Mouse (Mus musculus) ES-E14 (cell line): ENCODE data around the gene Krtap3-3. TPM values are rescaled to one million over a fixed set of nuclear protein-coding genes. Genes with fewer than 3 reads are reported as not detected.

Source experiments
- DNase-seq: peaks from one replicate; pipeline ENCODE4 v3.0.0-alpha.2; 2013; ENCODE audit warnings: low read depth, low spot score
- H3K27ac ChIP-seq: 2 replicates; pipeline ENCODE4 v1.5.1; 2012; ENCODE audit warnings: low read depth, mild to moderate bottlenecking, low read length, moderate library complexity, mixed read lengths; ENCODE audit not compliant: poor library complexity, insufficient read depth, severe bottlenecking
- H3K36me3 ChIP-seq: 2 replicates; pipeline ENCODE4 v1.6.1; 2012; ENCODE audit warnings: mild to moderate bottlenecking, low read length, moderate library complexity, mixed read lengths; ENCODE audit not compliant: control insufficient read depth, poor library complexity, insufficient read depth, severe bottlenecking
- H3K4me1 ChIP-seq, 2 experiments: fragments of 150-350 bp in 1 of 2; sonication (generic) in 1 of 2; 2 replicates each; pipeline ENCODE4 v1.6.1; 2012; ENCODE audit warnings: low read length in 2 of 2, mild to moderate bottlenecking in 1 of 2, mixed read lengths in 1 of 2; ENCODE audit not compliant: control insufficient read depth in 2 of 2, insufficient read depth in 2 of 2, poor library complexity in 1 of 2
- H3K4me3 ChIP-seq, 2 experiments: fragments of 150-350 bp in 1 of 2; sonication (generic) in 1 of 2; 2 replicates each; pipeline ENCODE4 v1.5.1; 2012; ENCODE audit warnings: low read length in 2 of 2, low read depth in 1 of 2, mild to moderate bottlenecking in 1 of 2, mixed read lengths in 1 of 2; ENCODE audit not compliant: insufficient read depth in 1 of 2, poor library complexity in 1 of 2, severe bottlenecking in 1 of 2
- H3K9ac ChIP-seq: 2 replicates; pipeline ENCODE4 v1.6.1; 2012; ENCODE audit warnings: low read depth, mild to moderate bottlenecking, low read length, mixed read lengths; ENCODE audit not compliant: poor library complexity, insufficient read depth, severe bottlenecking
- H3K9me3 ChIP-seq: fragments of 150-350 bp; sonication (generic); 2 replicates; pipeline ENCODE4 v1.6.1; 2012; ENCODE audit warnings: low read depth, mild to moderate bottlenecking, low read length; ENCODE audit not compliant: control insufficient read depth, insufficient read depth
- CHD2 ChIP-seq: IDR thresholded peaks from 2 replicates; pipeline ENCODE4 v1.6.1; 2014; ENCODE audit warnings: mild to moderate bottlenecking, low read depth, low read length, inconsistent platforms
- HCFC1 ChIP-seq: IDR thresholded peaks from 2 replicates; pipeline ENCODE4 v1.6.1; 2012; ENCODE audit warnings: low read length, inconsistent platforms, borderline replicate concordance; ENCODE audit not compliant: insufficient read depth
- MAFK ChIP-seq: IDR thresholded peaks from 2 replicates; pipeline ENCODE4 v1.6.1; 2014; ENCODE audit warnings: mild to moderate bottlenecking, low read depth, low read length, inconsistent platforms; ENCODE audit not compliant: insufficient read depth
- ZC3H11A ChIP-seq: IDR thresholded peaks from 2 replicates; pipeline ENCODE4 v1.6.1; 2012; ENCODE audit warnings: low read depth, mild to moderate bottlenecking, inconsistent platforms, low read length, borderline replicate concordance
- ZNF384 ChIP-seq: IDR thresholded peaks from 2 replicates; pipeline ENCODE4 v1.6.1; 2012; ENCODE audit warnings: low read depth, low read length, inconsistent platforms
- in situ Hi-C, 2 experiments: fragments of 600-800 bp; cut with MboI; formaldehyde crosslinking; loops; one replicate each; pipeline ENCODE4 v1.15.1; 2025; ENCODE audit warnings: low sequenced_read_pairs in 2 of 2, inconsistent platforms in 1 of 2; ENCODE audit not compliant: unreplicated experiment in 2 of 2
- total RNA-seq: library from RNA; depleted of rRNA; stranded (reverse); fragments of 300-350 nt; gene quantifications from 2 replicates; pipeline ENCODE4 v1.2.3, GENCODE M21; 2012

The Krtap3-3 gene
- total RNA-seq, 1 experiment: not detected

DNA sequence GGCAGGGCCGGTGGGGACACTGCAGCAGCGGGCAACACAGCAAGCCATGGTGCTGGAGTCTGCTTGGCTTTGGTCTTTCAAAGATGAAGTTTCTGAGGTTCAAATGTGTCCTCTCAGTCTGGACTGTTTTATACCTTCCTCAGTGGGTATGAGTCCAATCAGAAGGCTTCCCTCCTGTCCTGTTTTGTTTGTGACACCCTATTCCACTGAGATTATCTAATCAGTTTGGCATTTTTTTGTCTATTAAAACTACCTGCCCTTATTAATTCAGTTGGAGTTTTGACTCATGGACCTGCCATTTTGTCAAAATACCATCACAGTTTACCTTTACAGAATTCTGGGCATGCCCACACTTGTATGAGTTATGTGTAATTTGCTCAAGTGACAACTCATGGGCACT, 6.1 kb upstream of the Krtap3-3 start, which contains the start of gene Krtap3-2:
Gene Krtap3-2, minus strand, starts transcription at position 101 of the 400 bp plus-strand sequence.
- H3K4me1 ChIP-seq: no peaks in the 10 kb centered on the region
- H3K27ac ChIP-seq: no peak within 1 kb of the TSS
- H3K36me3 ChIP-seq: no peaks in the 10 kb centered on the region
- TF ChIP-seq CHD2: no peak
- no peak within 1 kb of the TSS for H3K4me3 ChIP-seq
- no peak for DNase-seq
- H3K9ac ChIP-seq: no peak within 1 kb of the TSS
- in situ Hi-C loops: no loop called here
- H3K9me3 ChIP-seq: no peaks in the 10 kb centered on the region

DNA sequence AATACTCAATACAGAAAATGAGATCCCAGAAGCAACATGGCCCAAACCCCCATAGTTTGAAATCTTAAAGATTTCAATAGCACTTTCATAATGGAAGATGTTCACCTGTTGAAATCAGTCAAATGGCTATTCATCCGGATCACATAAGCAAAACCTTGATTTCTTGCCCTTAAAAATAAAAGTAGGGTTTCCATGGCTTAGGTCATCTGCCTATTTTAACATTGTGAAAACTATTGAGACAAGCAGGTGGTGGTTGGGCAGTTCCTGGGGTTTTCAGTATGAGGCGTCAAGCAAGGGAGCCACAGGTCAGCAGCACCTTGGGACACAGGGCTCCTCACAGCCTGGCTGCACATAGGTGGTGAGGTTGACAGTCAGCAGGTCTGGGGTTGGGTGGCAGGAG, 5.5 kb upstream of the Krtap3-3 start:
- H3K9ac ChIP-seq: no peak overlapping the region
- H3K27ac ChIP-seq: no peak overlapping the region
- no peaks in the 10 kb centered on the region for H3K4me1 ChIP-seq
- DNase-seq: no peak
- no peaks in the 10 kb centered on the region for H3K36me3 ChIP-seq
- in situ Hi-C loops: no loop called here
- H3K4me3 ChIP-seq: no peak overlapping the region
- TF ChIP-seq MAFK (no peak), HCFC1 (no peak), ZNF384 (no peak), ZC3H11A (no peak), CHD2 (no peak)
- H3K9me3 ChIP-seq: no peaks in the 10 kb centered on the region

DNA sequence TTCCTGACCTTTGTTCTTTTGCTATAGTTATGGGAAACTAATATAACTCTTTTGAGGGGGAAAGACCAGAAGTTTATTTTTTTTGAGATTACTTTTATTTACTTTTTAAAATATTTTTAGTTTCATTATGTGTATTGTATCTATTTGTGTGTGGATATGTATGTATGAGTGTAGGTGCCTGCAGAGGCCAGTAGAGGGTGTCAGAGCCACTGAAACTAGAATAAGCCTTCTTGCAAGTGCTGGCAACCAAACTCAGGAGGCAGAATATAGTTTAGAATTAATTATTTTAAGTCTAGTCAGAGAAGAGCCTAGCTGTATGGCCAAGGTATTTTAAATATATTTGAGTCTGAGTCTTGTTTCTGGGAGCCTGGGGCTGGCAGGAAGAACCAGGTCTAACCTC, 2.8 kb downstream of the Krtap3-3 start:
- in situ Hi-C loops: no loop called here
- TF ChIP-seq MAFK: no peak
- TF ChIP-seq ZC3H11A: peak; percentile 54; the same call in 1 of the 2 replicates
- TF ChIP-seq ZNF384: no peak
- TF ChIP-seq HCFC1: no peak
- no peak for TF ChIP-seq CHD2
- no peaks in the 10 kb centered on the region for H3K9me3 ChIP-seq
- DNase-seq: peak; percentile 17
- no peak overlapping the region for H3K9ac ChIP-seq
- no peaks in the 10 kb centered on the region for H3K36me3 ChIP-seq
- no peak overlapping the region for H3K4me3 ChIP-seq
- H3K27ac ChIP-seq: no peak overlapping the region
- H3K4me1 ChIP-seq: no peaks in the 10 kb centered on the region

DNA sequence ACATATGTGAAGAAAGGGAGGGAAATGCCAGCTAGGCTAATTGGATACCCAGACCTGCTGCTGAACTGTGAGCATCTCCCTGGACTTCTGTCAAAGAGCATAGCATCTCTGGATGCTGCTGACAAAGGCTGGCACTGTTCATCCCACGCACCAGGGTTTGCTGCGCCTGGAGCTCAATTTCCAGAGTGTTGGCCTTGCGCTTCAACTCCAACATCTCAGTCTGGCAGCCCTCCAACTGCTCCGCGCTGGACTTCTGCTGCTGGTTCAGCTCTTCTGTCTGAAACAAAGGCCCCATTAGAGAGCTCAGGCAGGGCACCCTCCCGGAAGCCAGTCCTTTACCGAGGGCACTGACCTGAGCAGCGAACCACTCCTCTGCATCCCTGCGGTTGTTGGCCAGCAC, 10.9 kb downstream of the Krtap3-3 start:
- no peak overlapping the region for H3K9ac ChIP-seq
- DNase-seq: no peak
- no peaks in the 10 kb centered on the region for H3K9me3 ChIP-seq
- no peak overlapping the region for H3K27ac ChIP-seq
- in situ Hi-C loops: no loop called here
- TF ChIP-seq ZC3H11A (no peak), HCFC1 (no peak), CHD2 (no peak), ZNF384 (no peak), MAFK (no peak)
- no peaks in the 10 kb centered on the region for H3K36me3 ChIP-seq
- H3K4me3 ChIP-seq: no peak overlapping the region
- no peaks in the 10 kb centered on the region for H3K4me1 ChIP-seq

DNA sequence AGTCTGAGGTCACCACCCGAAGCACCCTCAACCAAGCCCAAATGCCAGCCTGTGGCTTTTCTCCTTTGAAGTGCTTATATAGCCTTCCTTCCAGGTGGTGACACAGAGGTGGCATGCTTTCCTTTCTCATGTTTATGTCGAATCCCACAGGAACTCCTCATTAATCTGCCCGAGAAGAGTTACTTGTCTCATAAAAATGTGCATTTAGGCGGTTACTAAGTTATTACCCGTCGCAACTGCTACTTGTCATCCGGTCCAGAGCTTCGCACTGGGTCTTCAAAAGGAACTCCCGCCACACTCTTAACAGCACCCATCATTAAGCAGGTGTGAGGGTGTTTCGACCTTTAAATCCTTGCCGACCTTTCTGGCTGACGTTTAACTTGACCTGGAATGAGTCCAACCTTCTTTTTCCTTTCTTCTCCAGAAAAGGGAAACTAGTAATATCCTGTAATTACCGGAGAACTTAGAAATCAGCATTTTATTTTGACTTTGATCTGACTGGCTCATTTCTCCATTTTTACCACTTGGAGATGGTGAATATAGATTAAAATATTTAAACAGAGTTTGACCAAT, 29.3 kb downstream of the Krtap3-3 start, which contains the start of gene Krt39:
Gene Krt39, minus strand, starts transcription at position 51 of the 573 bp plus-strand sequence.
- H3K36me3 ChIP-seq: no peaks in the 10 kb centered on the region
- no peak within 1 kb of the TSS for H3K27ac ChIP-seq
- no peaks in the 10 kb centered on the region for H3K4me1 ChIP-seq
- H3K9ac ChIP-seq: no peak within 1 kb of the TSS
- in situ Hi-C loops: no loop called here
- H3K9me3 ChIP-seq: no peaks in the 10 kb centered on the region
- H3K4me3 ChIP-seq: no peak within 1 kb of the TSS
- TF ChIP-seq HCFC1 (no peak), ZC3H11A (no peak), CHD2 (no peak), ZNF384 (no peak), MAFK (no peak)
- DNase-seq: no peak
